Mouse (Mus musculus) E14TG2a.4 (cell line): ENCODE measurements at regions not wholly inside any gene's neighbourhood (a gene's known extent, or its start where the extent isn't known, plus 50 kb on each side); places are given as distances from the start of the nearest gene placed in this dataset.

Experiments
- CTCF ChIP-seq: conservative IDR thresholded peaks from 2 replicates; pipeline ENCODE4 v1.5.1; 2014; ENCODE audit warnings: low read length
- NANOG ChIP-seq: IDR thresholded peaks from 2 replicates; pipeline ENCODE4 v1.6.1; 2014; ENCODE audit warnings: borderline replicate concordance, low read length, mixed read lengths
- POU5F1 ChIP-seq: IDR thresholded peaks from 2 replicates; pipeline ENCODE4 v1.6.1; 2014; ENCODE audit warnings: low read length, borderline replicate concordance

- TF ChIP-seq CTCF (no peak), NANOG (no peak), POU5F1 (no peak)
Measured at GRCm38 (mm10) chr3:54466097-54466496, 105.2 kb downstream of the Postn start.
